Mouse (Mus musculus): ENCODE measurements around the gene Fcf1. TPM values are rescaled to one million over a fixed set of nuclear protein-coding genes. Genes with fewer than 3 reads are reported as not detected.

Gene Fcf1
- polyA plus RNA-seq, 1 experiment from 2014 or later, result 105 TPM

DNA sequence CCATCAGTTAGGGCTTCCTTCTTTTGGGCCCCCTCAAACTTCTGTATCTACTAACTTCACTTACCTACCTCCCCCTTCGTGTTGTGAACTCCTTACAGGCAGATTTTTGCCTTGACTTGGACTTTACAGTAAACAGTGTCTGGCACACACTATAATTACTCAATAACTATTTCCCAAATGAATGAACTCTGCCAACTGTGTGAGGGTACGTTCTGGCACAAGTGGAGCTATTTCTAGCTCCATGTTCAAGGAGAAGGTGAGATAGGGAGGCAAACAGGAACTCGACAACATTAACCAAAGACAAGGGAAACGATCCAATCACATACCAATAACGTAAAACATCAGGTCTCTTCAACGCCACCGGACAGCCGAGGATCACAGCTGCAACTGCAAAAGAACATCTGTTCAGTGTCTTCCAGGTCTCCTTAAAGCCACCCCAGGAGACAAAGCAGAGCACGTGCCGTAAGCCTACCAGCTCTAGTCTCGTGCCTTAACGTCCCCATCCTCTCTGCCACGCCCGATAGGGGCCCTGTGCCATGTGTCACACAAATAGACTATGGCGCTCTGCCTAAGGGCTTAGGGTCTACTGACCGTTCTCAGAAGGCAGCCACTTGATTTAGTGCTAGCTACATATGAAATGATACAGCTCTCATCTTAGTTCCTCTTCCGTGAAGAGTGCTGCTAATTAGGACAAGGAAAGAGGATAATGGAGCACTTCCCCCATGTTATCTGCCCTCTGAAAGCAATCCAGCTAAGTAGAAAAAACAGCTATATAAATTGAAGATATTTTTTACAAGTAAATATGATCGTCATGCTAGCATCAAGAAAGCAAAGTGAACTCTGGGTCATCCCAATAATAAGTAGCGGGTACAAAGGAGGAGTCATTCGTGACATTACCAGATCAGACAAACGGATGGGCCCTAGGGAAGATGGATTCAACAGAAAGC lies 27.4 kb upstream of the Fcf1 start:
- no peaks in the 10 kb centered on the region for H3K4me1 ChIP-seq (ENCODE audit: control insufficient read depth, insufficient read depth, low read length)
- no peak overlapping the region for H3K27ac ChIP-seq (replicated peaks; ENCODE audit: low read depth, low read length)
- H3K27me3 ChIP-seq (ENCODE audit: control insufficient read depth, insufficient read depth, low read length), result no peaks in the 10 kb centered on the region
- no peak overlapping the region for H3K9ac ChIP-seq (replicated peaks; ENCODE audit: low read length)
- DNase-seq (no peak), ATAC-seq (ENCODE audit: low FRiP score, low TSS enrichment) (no peak)
- WGBS, result 93% methylated on average over 21 of the region's 21 CpGs
- no peak overlapping the region for H3K4me3 ChIP-seq (replicated peaks; ENCODE audit: low read depth, low read length)
- H3K9me3 ChIP-seq (ENCODE audit: control insufficient read depth, low read length), result no peaks in the 10 kb centered on the region
- no peak overlapping the region for H3K4me2 ChIP-seq (ENCODE audit: low read length)
- peaks cover 71% of the 10 kb centered on the region for H3K36me3 ChIP-seq (ENCODE audit: control insufficient read depth, insufficient read depth, low read length)

DNA sequence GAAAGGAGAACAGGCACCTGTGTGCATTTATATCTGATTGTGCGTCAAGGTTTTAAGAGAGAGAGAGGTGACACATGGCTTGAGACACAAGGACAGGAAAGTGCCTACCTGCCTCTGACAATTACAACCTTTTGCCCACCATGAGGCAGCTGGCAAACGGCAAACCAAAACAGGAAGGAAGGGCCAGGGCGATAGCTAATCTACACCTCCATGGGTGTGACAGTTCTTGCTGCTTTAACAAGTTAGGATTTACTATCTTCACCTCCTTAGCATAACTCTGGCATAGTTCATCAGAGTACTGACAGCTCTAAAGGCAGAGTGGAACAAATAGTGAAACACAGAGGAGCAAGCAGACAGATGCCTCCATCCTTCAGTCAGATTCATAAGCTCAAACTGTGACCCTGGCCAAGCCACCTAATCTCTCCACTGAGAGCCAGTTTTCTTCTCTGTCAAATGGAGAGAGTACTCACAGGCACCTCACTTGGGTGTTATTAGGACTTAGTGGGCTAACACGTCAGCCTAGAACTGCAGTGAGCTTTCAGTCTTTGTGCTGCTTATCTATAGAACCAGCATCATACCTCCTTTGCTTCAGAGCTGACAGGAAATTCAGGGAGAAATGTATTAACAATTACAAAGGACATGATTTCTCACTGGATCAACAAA lies 26.4 kb upstream of the Fcf1 start:
- Histone ChIP-seq H3K36me3 (ENCODE audit: control insufficient read depth, insufficient read depth, low read length) (peaks cover 64% of the 10 kb centered on the region), H3K4me1 (ENCODE audit: control insufficient read depth, insufficient read depth, low read length) (no peaks in the 10 kb centered on the region), H3K9me3 (ENCODE audit: control insufficient read depth, low read length) (no peaks in the 10 kb centered on the region), H3K4me2 (ENCODE audit: low read length) (no peak overlapping the region), H3K9ac (replicated peaks; ENCODE audit: low read length) (no peak overlapping the region), H3K27ac (replicated peaks; ENCODE audit: low read depth, low read length) (no peak overlapping the region), H3K4me3 (replicated peaks; ENCODE audit: low read depth, low read length) (no peak overlapping the region), H3K27me3 (ENCODE audit: control insufficient read depth, insufficient read depth, low read length) (no peaks in the 10 kb centered on the region)
- 91% methylated on average over 4 of the region's 4 CpGs for WGBS
- ATAC-seq (ENCODE audit: low FRiP score, low TSS enrichment), result no peak
- DNase-seq, result no peak

DNA sequence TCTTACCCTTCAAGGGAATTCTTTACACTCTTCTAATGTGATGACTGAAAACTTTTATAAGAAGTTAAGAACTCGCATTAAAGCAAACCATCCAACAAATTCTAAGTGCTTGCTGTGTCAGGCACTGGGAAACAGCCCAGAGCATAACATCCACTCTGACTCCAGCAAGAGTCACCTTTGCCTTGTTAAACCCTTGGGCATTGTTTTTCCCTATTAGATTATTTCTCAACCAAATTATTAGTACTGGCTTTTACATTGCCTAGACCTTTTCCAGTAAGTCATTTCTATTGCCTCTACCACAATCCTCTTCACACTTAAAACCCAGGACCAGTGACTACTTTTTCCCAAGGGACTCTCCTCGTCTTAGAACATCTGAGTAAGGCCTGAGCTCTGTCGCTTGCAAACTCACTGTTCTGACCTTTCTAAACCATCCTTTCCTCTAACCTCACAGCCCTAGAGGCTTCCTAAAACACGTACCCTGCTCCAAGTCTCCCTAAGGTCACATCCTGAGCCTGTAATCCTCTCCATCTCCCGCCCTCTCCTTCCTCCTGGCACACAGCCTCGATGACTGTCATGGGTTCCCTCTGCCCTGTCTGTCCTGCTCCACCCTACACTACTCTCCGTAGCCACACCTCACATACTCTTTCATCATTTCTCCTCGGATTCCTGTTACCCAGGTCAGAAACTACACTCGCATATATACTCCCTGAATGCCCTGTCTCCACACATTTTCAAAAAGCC lies 25.7 kb upstream of the Fcf1 start:
- Histone ChIP-seq H3K9me3 (ENCODE audit: control insufficient read depth, low read length) (no peaks in the 10 kb centered on the region), H3K4me1 (ENCODE audit: control insufficient read depth, insufficient read depth, low read length) (no peaks in the 10 kb centered on the region), H3K27me3 (ENCODE audit: control insufficient read depth, insufficient read depth, low read length) (no peaks in the 10 kb centered on the region), H3K27ac (replicated peaks; ENCODE audit: low read depth, low read length) (no peak overlapping the region), H3K4me3 (replicated peaks; ENCODE audit: low read depth, low read length) (no peak overlapping the region), H3K4me2 (ENCODE audit: low read length) (no peak overlapping the region), H3K36me3 (ENCODE audit: control insufficient read depth, insufficient read depth, low read length) (peaks cover 64% of the 10 kb centered on the region), H3K9ac (replicated peaks; ENCODE audit: low read length) (no peak overlapping the region)
- WGBS, result 90% methylated on average over 9 of the region's 9 CpGs
- no peak for DNase-seq
- no peak for ATAC-seq (ENCODE audit: low FRiP score, low TSS enrichment)

DNA sequence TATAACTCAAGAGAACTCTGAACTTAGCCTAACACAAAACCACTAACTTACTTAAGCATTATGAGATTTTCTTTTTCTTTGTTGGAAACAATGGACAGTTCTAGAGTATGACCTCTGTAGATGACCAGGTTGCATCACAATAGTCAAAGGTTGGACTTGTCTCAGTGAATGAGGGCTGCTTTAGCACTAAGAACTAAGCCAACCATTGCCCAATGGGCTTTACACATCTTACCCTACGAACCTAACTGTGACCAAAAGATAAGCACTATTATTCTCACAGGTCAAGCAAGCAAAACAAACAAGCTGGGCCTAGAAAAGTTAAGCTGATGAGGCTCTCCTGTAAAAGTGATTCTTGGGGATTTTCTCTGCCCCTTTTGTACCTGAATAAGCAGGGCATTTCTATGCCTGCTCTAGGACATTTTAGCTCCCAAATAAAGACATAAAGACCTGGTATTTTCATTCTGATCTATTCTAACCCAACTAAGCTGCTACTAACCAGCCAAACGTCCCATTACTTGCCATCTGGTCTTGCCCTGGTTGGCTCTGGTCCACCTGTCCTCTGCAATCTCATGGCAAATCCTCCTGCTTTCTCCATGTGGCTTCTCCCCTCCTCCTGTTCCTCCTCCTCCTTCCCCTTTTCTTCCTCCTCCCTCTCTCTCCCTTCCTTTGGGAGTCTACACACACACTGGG lies 22.7 kb upstream of the Fcf1 start:
- Histone ChIP-seq H3K9ac (replicated peaks; ENCODE audit: low read length) (no peak overlapping the region), H3K27me3 (ENCODE audit: control insufficient read depth, insufficient read depth, low read length) (no peaks in the 10 kb centered on the region), H3K36me3 (ENCODE audit: control insufficient read depth, insufficient read depth, low read length) (peaks cover 44% of the 10 kb centered on the region), H3K4me3 (replicated peaks; ENCODE audit: low read depth, low read length) (no peak overlapping the region), H3K4me2 (ENCODE audit: low read length) (no peak overlapping the region), H3K9me3 (ENCODE audit: control insufficient read depth, low read length) (no peaks in the 10 kb centered on the region), H3K4me1 (ENCODE audit: control insufficient read depth, insufficient read depth, low read length) (no peaks in the 10 kb centered on the region), H3K27ac (replicated peaks; ENCODE audit: low read depth, low read length) (no peak overlapping the region)
- ATAC-seq (ENCODE audit: low FRiP score, low TSS enrichment) (no peak), DNase-seq (no peak)
- WGBS, result 79% methylated on average over 2 of the region's 2 CpGs

DNA sequence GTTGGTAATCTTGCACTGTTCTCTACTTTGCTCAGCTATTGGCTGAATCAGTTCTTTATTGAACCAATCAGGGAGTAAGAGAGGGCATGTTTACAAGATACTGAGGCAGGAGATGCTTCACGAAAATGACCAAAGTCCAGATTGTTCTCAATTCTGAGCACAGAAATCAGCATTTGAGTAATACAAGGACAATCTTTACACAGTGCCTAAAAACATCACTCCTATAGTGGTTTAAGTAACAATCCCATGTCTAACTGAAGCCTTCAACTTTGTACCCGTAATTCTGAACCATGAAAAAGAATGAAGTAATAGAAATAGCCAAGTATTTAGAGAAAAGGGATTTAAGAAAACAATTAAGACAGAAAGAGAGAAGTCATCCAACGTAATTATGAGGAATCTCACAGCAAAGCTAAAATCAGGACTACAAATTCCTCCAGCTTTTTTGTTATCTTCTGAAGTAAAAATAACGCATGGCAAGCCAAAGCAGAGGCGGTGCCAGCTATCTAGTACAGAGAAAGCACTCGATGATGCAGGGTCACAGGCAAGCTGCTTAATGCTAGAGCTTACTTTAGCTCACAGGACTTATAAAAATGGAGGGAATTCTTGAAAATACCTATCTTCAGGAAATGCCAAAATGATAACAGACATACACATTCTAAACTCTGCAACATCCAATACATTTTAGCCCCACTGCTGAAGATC lies 22.0 kb upstream of the Fcf1 start:
- H3K27ac ChIP-seq (replicated peaks; ENCODE audit: low read depth, low read length), result no peak overlapping the region
- no peak overlapping the region for H3K9ac ChIP-seq (replicated peaks; ENCODE audit: low read length)
- ATAC-seq (ENCODE audit: low FRiP score, low TSS enrichment), result no peak
- H3K4me1 ChIP-seq (ENCODE audit: control insufficient read depth, insufficient read depth, low read length), result no peaks in the 10 kb centered on the region
- 95% methylated on average over 6 of the region's 6 CpGs for WGBS
- H3K9me3 ChIP-seq (ENCODE audit: control insufficient read depth, low read length), result no peaks in the 10 kb centered on the region
- no peak overlapping the region for H3K4me3 ChIP-seq (replicated peaks; ENCODE audit: low read depth, low read length)
- DNase-seq, result no peak
- H3K36me3 ChIP-seq (ENCODE audit: control insufficient read depth, insufficient read depth, low read length), result peaks cover 43% of the 10 kb centered on the region
- H3K27me3 ChIP-seq (ENCODE audit: control insufficient read depth, insufficient read depth, low read length), result no peaks in the 10 kb centered on the region
- H3K4me2 ChIP-seq (ENCODE audit: low read length), result no peak overlapping the region

DNA sequence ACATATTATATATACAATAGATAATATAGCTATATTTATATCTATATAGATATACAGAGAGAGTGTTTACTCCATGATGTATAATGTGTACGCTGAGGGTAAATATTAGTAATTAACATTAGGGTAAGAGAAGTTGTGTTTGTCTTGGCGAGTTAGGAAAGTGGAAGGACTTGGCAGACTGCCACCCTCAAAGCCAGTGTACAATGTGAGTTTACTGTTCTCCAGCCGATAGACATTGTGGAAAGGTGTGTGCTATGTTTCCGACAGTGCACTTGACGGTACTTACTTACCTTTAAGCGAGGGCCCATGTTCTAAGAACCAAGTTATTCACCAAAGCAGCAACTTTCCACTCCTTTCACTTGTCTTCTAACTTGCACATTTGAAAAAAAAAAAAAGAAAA lies 19.9 kb upstream of the Fcf1 start:
- no peaks in the 10 kb centered on the region for H3K4me1 ChIP-seq (ENCODE audit: control insufficient read depth, insufficient read depth, low read length)
- no peak overlapping the region for H3K4me3 ChIP-seq (replicated peaks; ENCODE audit: low read depth, low read length)
- DNase-seq (no peak), ATAC-seq (ENCODE audit: low FRiP score, low TSS enrichment) (no peak)
- no peak overlapping the region for H3K9ac ChIP-seq (replicated peaks; ENCODE audit: low read length)
- H3K4me2 ChIP-seq (ENCODE audit: low read length), result no peak overlapping the region
- 94% methylated on average over 6 of the region's 6 CpGs for WGBS
- H3K9me3 ChIP-seq (ENCODE audit: control insufficient read depth, low read length), result no peaks in the 10 kb centered on the region
- H3K27ac ChIP-seq (replicated peaks; ENCODE audit: low read depth, low read length), result no peak overlapping the region
- peaks cover 28% of the 10 kb centered on the region for H3K36me3 ChIP-seq (ENCODE audit: control insufficient read depth, insufficient read depth, low read length)
- no peaks in the 10 kb centered on the region for H3K27me3 ChIP-seq (ENCODE audit: control insufficient read depth, insufficient read depth, low read length)

DNA sequence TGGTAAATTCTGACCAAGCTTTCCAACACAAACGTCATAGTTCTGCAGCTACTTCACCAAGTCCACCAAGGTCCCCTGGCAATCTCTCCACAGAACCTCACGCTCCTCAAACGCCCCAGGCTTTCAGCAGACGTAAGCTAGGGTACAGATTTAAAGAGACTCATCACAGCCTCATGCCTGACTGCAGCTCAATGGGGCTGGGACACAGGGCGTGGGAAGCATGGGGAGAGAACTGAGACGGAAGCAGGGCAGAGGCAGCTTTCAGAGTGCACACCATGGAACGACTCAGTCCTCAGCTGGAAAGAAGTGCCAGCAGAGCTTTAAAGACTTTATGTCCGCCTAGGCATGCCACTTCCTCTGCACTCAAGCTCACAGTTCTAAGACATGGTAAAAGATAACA lies 19.2 kb upstream of the Fcf1 start:
- H3K27me3 ChIP-seq (ENCODE audit: control insufficient read depth, insufficient read depth, low read length), result no peaks in the 10 kb centered on the region
- H3K9me3 ChIP-seq (ENCODE audit: control insufficient read depth, low read length), result no peaks in the 10 kb centered on the region
- no peak for ATAC-seq (ENCODE audit: low FRiP score, low TSS enrichment)
- WGBS, result 41% methylated on average over 8 of the region's 8 CpGs
- H3K36me3 ChIP-seq (ENCODE audit: control insufficient read depth, insufficient read depth, low read length), result peaks cover 25% of the 10 kb centered on the region
- no peak overlapping the region for H3K27ac ChIP-seq (replicated peaks; ENCODE audit: low read depth, low read length)
- H3K9ac ChIP-seq (replicated peaks; ENCODE audit: low read length), result no peak overlapping the region
- DNase-seq, result no peak
- H3K4me1 ChIP-seq (ENCODE audit: control insufficient read depth, insufficient read depth, low read length), result no peaks in the 10 kb centered on the region
- H3K4me2 ChIP-seq (ENCODE audit: low read length), result no peak overlapping the region
- no peak overlapping the region for H3K4me3 ChIP-seq (replicated peaks; ENCODE audit: low read depth, low read length)

DNA sequence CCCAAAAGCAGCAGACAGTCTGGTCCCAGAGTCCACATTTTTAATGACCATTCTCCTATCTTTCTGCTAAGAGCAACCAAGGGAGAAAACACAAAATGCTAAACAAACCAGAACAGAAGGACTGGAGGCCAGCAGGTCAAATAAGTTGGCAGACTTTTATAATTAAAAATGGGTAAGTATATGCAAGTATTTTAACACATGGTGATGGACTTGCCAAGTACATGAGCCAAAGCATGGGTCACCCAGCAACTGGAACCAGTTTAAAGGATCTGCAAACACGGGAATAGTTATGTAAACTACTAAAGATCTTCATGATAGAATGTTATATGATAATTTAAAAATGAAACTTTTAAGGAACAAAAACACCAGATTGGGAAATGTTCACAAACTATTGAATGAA lies 18.3 kb upstream of the Fcf1 start:
- Histone ChIP-seq H3K9ac (replicated peaks; ENCODE audit: low read length) (no peak overlapping the region), H3K9me3 (ENCODE audit: control insufficient read depth, low read length) (no peaks in the 10 kb centered on the region), H3K27me3 (ENCODE audit: control insufficient read depth, insufficient read depth, low read length) (no peaks in the 10 kb centered on the region), H3K4me2 (ENCODE audit: low read length) (no peak overlapping the region), H3K27ac (replicated peaks; ENCODE audit: low read depth, low read length) (no peak overlapping the region), H3K4me3 (replicated peaks; ENCODE audit: low read depth, low read length) (no peak overlapping the region), H3K4me1 (ENCODE audit: control insufficient read depth, insufficient read depth, low read length) (no peaks in the 10 kb centered on the region), H3K36me3 (ENCODE audit: control insufficient read depth, insufficient read depth, low read length) (peaks cover 23% of the 10 kb centered on the region)
- ATAC-seq (ENCODE audit: low FRiP score, low TSS enrichment) (no peak), DNase-seq (no peak)
- 82% methylated on average over 1 of the region's 1 CpGs for WGBS
